Mouse (Mus musculus) left cerebral cortex, postnatal 10 days (tissue): ENCODE measurements around the gene Arid4b. TPM values are rescaled to one million over a fixed set of nuclear protein-coding genes. Genes with fewer than 3 reads are reported as not detected.
"Not testable (repeated sequence)": the region's sequence is repeated elsewhere in the genome, so short reads cannot be mapped to it uniquely, and the experiment has no call there.

Source experiments
- DNase-seq, 2 experiments: peaks; one replicate each; pipeline ENCODE4 v3.0.0; 2021 to 2022; ENCODE audit warnings: low spot score in 2 of 2, mixed read lengths in 1 of 2; ENCODE audit errors: extremely low spot score in 1 of 2
- intact Hi-C: fragments of 180-260 bp; cut with DNase I; formaldehyde crosslinking; loops from one replicate; pipeline ENCODE4 v1.15.1; 2025
- total RNA-seq, 2 experiments: library from RNA; stranded (reverse); gene quantifications; 2 replicates each; pipeline ENCODE4 v1.2.3; 2021

Arid4b gene
- total RNA-seq, result 10 to 100 TPM; 41.6 to 46.0 TPM

GRCm38 (mm10) chr13:14063013-14063941 is at the start of gene Arid4b, which contains the start of gene Ggps1:
Gene Arid4b, plus strand, starts transcription at chr13:14063232.
Gene Ggps1, minus strand, starts transcription at chr13:14063488.
- DNase-seq, result peak; percentile 97 to 98
- intact Hi-C loops, result loop anchor here (10.0 kb wide), 1 partner anchor 552 kb away; the partner anchor contains the start of genes Mrpl32 and Psma2

GRCm38 (mm10) chr13:14014001-14014400 is 49.0 kb upstream of the Arid4b start:
- DNase-seq, result no peak
- intact Hi-C loops, result no loop called here

- DNase-seq, result no peak
- intact Hi-C loops, result no loop called here
These were observed 48.5 kb upstream of the Arid4b start for GRCm38 (mm10) chr13:14014540-14014939.

- intact Hi-C loops, result no loop called here
- DNase-seq, result no peak
These were observed 47.4 kb upstream of the Arid4b start for GRCm38 (mm10) chr13:14015609-14016008.

- intact Hi-C loops, result no loop called here
- no peak for DNase-seq
These were observed 44.7 kb upstream of the Arid4b start for GRCm38 (mm10) chr13:14018283-14018682.

GRCm38 (mm10) chr13:14018852-14019251 is 44.2 kb upstream of the Arid4b start:
- intact Hi-C loops, result no loop called here
- DNase-seq, result no peak

GRCm38 (mm10) chr13:14021417-14021816 is 41.6 kb upstream of the Arid4b start:
- intact Hi-C loops, DNase-seq: not testable (repeated sequence)

- intact Hi-C loops, result no loop called here
- no peak for DNase-seq
These were observed 37.5 kb upstream of the Arid4b start for GRCm38 (mm10) chr13:14025554-14025953.

GRCm38 (mm10) chr13:14026154-14026820 is 36.7 kb upstream of the Arid4b start:
- DNase-seq, result no peak
- intact Hi-C loops, result no loop called here

GRCm38 (mm10) chr13:14033309-14034072 is 29.5 kb upstream of the Arid4b start:
- DNase-seq, result no peak
- intact Hi-C loops, result no loop called here

GRCm38 (mm10) chr13:14034073-14034348 is 29.0 kb upstream of the Arid4b start:
- DNase-seq, result no peak
- intact Hi-C loops, result no loop called here

- intact Hi-C loops, DNase-seq: not testable (repeated sequence)
These were observed 27.7 kb upstream of the Arid4b start for GRCm38 (mm10) chr13:14035352-14035751.

- DNase-seq, result no peak
- intact Hi-C loops, result no loop called here
These were observed 27.0 kb upstream of the Arid4b start for GRCm38 (mm10) chr13:14035875-14036630.

- DNase-seq, result no peak
- intact Hi-C loops, result no loop called here
These were observed 24.1 kb upstream of the Arid4b start for GRCm38 (mm10) chr13:14038911-14039291.

GRCm38 (mm10) chr13:14039292-14039965 is 23.6 kb upstream of the Arid4b start, which contains the start of gene Tbce:
Gene Tbce, minus strand, starts transcription at chr13:14039638.
- DNase-seq, result peak; percentile 89 to 93
- intact Hi-C loops, result no loop called here

- no peak for DNase-seq
- intact Hi-C loops, result no loop called here
These were observed 22.8 kb upstream of the Arid4b start for GRCm38 (mm10) chr13:14040186-14040585.

- DNase-seq, result no peak
- intact Hi-C loops, result no loop called here
These were observed 19.2 kb upstream of the Arid4b start for GRCm38 (mm10) chr13:14043851-14044250.

GRCm38 (mm10) chr13:14044521-14044920 is 18.5 kb upstream of the Arid4b start:
- no peak for DNase-seq
- intact Hi-C loops, result no loop called here
